Mouse (Mus musculus) spleen, postnatal 4 days (tissue): ENCODE measurements around the gene Pde5a.

ENCODE experiments used
- DNase-seq, 2 experiments: peaks; one replicate each; pipeline ENCODE4 v3.0.0; 2022; ENCODE audit warnings: low spot score in 2 of 2

Pde5a gene

DNA sequence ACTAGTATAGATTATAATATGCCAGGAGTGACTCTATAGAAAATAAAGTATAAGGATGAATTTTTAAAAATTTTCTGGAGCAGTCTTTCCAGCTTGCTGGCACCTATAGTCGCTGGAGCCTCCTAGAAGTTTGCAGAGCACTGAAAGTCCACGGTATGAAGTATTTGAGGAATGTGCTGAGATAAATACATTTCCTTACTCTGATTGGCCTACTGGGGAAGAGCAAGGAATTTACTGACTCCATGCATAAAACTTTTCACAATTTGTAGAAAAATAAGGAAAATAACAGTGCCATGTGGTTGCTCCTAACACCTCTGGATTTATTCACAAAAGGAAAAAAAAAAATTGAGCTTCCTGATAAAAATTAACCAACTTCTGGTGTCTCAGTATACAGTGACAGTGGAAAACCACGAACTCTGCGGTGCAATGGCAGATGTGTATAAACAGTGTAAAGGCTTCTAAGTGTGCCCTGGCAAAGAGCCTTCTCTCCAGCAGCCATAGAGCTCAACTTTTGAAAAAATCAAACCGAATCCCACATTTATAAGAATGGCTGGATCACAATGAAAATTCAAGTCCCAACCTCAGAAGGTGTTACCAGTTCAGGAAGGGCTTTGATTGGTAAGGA is 119.8 kb downstream of the Pde5a start:
- no peak for DNase-seq

- no peak for DNase-seq
Measured at GRCm38 (mm10) chr3:122855149-122855548, 126.4 kb downstream of the Pde5a start.

- DNase-seq: no peak
Measured at GRCm38 (mm10) chr3:122859829-122860228, 131.1 kb downstream of the Pde5a start.

DNA sequence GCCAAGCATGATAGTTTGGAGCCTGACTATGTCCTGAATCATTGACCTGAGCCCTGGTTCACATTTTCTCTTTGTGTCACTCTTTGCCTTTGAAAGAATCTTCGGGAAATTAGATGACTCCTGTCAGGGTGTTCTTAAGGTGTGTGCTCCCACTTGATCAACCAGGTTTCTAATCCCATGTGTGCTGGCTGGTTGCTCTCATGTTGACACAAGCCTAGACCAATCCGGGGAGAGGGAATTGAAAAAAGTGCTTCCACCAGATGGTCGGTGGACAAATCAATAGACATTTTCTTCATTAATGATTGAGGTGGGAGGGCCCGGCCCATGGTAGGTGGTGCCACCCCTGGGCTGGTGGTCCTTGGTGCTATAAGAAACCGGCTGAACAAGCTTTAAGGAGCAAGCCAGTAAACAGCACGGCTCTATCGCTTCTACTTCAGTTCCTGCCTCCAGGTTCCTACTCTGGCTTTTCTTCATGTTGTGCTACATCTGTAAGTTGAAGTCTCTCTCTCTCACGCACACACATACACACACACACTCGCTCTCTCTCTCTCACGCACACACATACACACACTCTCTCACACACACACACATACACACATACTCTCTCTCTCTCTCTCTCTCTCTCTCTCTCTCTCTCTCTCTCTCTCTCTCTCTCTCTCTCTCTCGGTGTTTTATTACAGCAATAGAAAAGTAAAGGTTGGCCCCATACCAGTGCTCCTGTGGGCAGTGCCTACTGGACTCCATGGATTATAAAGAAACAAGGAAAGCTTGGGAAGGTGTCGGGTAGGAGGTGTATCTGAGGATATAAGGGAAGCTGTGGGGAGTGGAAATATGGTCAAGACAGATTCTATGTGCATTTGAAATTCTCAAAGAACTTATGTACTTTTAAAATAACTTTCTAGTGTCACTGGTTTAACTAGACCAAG is 132.1 kb downstream of the Pde5a start:
- no peak for DNase-seq

DNA sequence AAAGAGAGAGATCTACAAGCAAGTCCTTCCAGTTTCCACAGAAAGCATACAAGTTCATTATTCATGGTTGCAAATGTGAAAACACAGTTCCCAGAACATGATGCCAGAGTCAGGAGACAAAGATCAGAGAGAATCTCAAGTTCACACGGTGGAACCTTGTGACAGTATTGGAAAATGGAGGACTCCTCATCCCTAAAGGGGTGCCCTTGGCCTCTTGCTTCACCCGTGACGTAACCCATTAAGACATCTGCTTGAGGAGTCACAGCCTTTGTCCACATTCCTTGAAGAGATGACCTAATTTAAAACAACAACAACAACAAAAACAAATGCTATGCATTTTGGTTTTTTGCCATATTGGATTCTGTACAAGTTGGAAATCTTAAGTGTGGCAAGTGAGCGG is 136.3 kb downstream of the Pde5a start:
- no peak for DNase-seq

DNA sequence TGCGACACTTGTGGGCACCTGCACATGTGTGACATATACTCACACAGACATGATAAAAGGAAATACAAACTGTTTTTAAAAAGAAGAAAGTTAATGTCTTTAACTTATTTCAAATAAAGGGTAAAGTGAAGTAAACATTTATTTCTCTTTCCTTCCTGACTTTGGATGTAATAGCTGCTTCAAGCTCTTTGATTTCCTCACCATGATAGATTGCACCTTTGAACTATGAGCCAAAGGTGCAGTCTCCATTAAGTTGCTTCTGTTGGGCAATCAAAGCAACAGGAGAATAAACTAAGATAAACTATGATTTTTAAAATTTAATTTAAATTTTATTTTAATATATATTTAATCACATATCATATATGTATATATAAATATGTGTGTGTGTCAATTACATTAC is 139.5 kb downstream of the Pde5a start:
- DNase-seq: no peak

GRCm38 (mm10) chr3:122871596-122871995 is 142.8 kb downstream of the Pde5a start:
- no peak for DNase-seq

GRCm38 (mm10) chr3:122876870-122877269 is 148.1 kb downstream of the Pde5a start:
- no peak for DNase-seq

DNA sequence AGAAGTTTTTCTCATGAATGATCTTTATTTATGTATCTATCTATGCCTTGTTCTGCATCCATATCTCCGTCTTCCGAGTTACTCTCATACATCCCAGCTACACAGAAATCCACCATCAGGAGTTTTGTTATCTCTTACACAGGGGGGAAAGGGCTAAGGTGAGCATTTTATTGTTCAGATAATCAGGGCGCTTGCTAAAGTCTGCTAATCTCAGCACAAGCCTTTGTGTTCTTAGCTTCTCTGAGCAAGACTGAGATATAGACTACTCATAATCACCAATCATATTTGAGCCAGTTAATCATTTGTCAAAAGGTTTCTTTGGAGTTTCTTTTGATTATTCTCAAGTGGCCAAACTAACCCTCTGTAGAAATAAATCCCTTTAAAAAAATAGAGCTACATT is 148.8 kb downstream of the Pde5a start:
- DNase-seq: no peak

- DNase-seq: no peak
Measured at GRCm38 (mm10) chr3:122878705-122879315, 150.1 kb downstream of the Pde5a start.

GRCm38 (mm10) chr3:122887505-122888301 is 159.0 kb downstream of the Pde5a start:
- DNase-seq: no peak

- DNase-seq: no peak
Measured at GRCm38 (mm10) chr3:122888371-122888819, 159.6 kb downstream of the Pde5a start.

DNA sequence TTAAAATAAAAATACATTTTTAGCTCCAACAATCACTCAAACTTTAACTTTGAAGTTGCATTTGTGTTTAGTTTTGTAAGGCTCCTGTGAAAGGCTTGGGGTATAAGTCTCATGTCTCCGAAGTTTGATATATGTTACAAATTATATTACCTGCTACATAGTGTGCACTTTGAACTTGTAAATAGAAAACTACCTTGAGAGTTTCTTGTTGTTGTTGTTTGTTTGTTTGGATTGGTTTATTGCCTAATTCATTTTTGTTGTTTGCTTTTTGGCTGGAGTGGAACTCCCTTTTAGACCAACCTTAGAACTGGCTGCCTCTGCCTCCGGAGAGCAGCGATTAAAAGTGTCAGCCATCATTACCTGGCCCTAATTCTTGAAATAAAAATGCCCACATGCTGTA is 166.0 kb downstream of the Pde5a start, which contains the start of gene Fabp2:
Gene Fabp2, plus strand, starts transcription at position 301 of the 400 bp plus-strand sequence.
- DNase-seq: no peak

DNA sequence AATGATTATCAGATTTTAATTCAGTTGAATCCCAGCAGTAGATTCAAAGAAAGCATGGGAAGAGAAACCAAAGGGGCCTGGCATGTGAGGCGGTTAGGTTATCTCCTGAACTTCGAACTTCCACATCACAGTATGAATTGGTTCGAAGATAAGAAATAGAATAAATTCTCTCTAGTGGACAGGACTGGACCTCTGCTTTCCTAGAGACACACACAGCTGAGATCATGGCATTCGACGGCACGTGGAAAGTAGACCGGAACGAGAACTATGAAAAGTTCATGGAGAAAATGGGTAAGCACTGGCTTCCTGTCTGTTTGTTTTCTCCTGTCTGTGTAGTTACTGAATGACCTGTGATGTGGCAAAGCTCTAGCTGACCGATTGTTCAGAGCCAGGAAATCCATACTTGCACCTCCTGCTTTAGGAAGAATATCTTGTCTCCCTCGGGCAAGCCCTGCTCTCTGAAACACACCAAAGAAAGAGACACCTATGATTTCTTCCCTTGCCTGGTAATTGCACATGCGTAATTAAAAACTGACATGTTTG is 166.5 kb downstream of the Pde5a start:
- DNase-seq: no peak

- no peak for DNase-seq
Measured at GRCm38 (mm10) chr3:122898254-122898653, 169.5 kb downstream of the Pde5a start.

DNA sequence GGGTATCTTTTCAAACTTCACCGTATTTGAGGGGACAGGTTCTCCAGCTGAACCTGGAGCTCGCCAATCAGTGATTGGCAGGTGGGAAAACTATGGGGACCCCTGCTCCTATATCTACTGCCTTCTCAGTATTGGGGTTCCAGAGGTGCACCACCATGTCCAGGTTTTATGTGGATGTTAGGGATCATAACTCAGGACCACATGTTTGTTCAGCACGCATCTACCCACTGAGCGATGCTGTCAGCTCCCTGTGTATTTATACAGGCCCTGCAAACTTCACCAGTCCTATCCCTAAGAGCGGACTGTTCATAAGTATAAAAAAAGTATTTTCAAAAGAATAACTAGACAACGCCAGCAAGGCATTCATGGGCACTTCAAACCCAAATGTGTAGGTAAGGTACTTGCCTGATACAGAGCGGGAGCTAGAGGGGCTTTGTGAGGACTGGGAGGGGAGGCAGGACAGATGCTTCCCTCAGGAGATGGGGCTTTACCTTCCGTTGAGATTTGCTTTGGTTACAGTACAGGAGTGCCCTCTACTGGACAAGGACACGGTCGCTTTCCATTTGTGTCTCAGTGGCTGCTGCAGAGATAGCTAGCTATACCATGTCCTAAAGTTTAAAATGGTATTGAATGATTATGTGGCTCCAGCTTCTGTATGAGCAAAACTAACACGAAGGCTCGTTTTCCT is 175.1 kb downstream of the Pde5a start:
- DNase-seq: no peak

DNA sequence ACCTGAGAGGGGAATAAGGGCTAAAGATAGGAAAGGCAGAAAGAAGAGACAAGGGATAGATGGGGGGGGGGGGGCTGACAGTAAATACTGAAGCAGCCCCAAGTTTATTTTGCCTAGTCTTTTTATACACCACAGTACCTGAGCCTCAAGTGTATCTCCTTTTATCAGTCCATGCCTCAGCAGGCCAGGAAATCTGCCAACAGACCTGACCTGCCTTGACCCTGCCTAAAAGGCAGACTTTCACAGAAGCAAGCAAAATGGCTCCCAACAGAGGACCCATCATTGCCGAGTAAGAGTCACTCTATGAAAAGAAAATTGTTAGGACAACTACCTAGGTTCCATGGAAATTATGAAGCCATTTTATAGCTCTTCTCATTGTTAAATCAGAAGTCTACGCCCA is 179.1 kb downstream of the Pde5a start:
- DNase-seq: no peak
